Mouse (Mus musculus) embryonic fibroblast, embryonic 13.5 days (primary cell): ENCODE results near the gene Tmem183a.

ENCODE experiments used
- CTCF ChIP-seq: IDR thresholded peaks from 2 replicates; pipeline ENCODE4 v1.5.1; 2011; ENCODE audit warnings: mild to moderate bottlenecking, control low read depth, low read length, moderate library complexity, borderline replicate concordance; ENCODE audit not compliant: insufficient read depth
- POLR2A ChIP-seq: IDR thresholded peaks from 2 replicates; pipeline ENCODE4 v1.6.1; 2011; ENCODE audit warnings: low read depth, mild to moderate bottlenecking, control low read depth, low read length, moderate library complexity

DNA sequence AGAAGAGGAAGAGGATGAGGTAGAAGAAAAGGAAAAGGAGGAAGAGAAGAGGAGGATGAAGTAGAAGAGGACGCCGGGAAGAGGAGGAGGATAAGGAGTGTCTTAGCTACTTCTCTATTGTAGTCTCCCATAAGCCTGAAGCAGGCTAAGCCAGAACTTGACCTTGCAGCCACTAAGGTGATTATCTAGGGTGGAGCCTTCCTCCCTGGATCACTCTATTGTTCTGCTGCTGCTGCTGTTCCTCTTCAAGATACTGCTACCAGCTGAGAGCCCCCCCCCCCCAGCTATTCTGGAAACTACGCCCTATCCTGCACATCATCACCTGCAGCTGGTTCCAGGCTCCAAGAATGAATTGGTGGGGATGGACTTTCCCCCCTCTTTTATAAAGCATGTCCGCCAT, 22.8 kb upstream of the Tmem183a start:
- TF ChIP-seq POLR2A (no peak), CTCF (no peak)
